Mouse (Mus musculus) forebrain, embryonic 12.5 days (tissue): ENCODE data around the gene Ice2. TPM values are rescaled to one million over a fixed set of nuclear protein-coding genes. Genes with fewer than 3 reads are reported as not detected.

Experiments used
- ATAC-seq: fragments of 200-750 bp; cut with Nextera tagmentation; 2 replicates; pipeline ENCODE4 v1.8.0; 2017; ENCODE audit warnings: moderate TSS enrichment; ENCODE audit not compliant: low FRiP score
- H3K27ac ChIP-seq: fragments of 300-500 bp; sonication (generic); 2 replicates; pipeline ENCODE4 v1.5.1; 2016; ENCODE audit warnings: mild to moderate bottlenecking
- H3K27me3 ChIP-seq: fragments of 300-500 bp; sonication (generic); 2 replicates; pipeline ENCODE4 v1.6.1; 2016; ENCODE audit warnings: mild to moderate bottlenecking
- H3K36me3 ChIP-seq: fragments of 300-500 bp; sonication (generic); replicated peaks from 2 replicates; pipeline ENCODE4 v1.6.1; 2016; ENCODE audit warnings: mild to moderate bottlenecking
- H3K4me1 ChIP-seq: fragments of 300-500 bp; sonication (generic); 2 replicates; pipeline ENCODE4 v1.6.1; 2016
- H3K4me2 ChIP-seq: fragments of 300-500 bp; sonication (generic); 2 replicates; pipeline ENCODE4 v1.6.1; 2016; ENCODE audit warnings: mild to moderate bottlenecking, moderate library complexity
- H3K4me3 ChIP-seq: fragments of 300-500 bp; sonication (generic); replicated peaks from 2 replicates; pipeline ENCODE4 v1.5.1; 2016; ENCODE audit warnings: mild to moderate bottlenecking
- H3K9ac ChIP-seq: fragments of 300-500 bp; sonication (generic); 2 replicates; pipeline ENCODE4 v1.6.1; 2016; ENCODE audit warnings: mild to moderate bottlenecking
- H3K9me3 ChIP-seq: fragments of 300-500 bp; sonication (generic); 2 replicates; pipeline ENCODE4 v1.6.1; 2016
- WGBS: fragments of 180-500 bp; shearing (Covaris S2); methylation state at CpG from one replicate; pipeline ENCODE4 v1.1.7; 2016; 5-methylcytosine and 5-hydroxymethylcytosine counted together
- polyA plus RNA-seq: library from polyadenylated mRNA; unstranded; fragments of >200 nt; fragmentation: Nextera tagmentation; extraction: Ambion mirVana; gene quantifications from 2 replicates; pipeline ENCODE4 v1.2.1, GENCODE M21; 2016

Gene Ice2
- polyA plus RNA-seq, 1 experiment from 2014 or later, result 21.3 TPM

DNA sequence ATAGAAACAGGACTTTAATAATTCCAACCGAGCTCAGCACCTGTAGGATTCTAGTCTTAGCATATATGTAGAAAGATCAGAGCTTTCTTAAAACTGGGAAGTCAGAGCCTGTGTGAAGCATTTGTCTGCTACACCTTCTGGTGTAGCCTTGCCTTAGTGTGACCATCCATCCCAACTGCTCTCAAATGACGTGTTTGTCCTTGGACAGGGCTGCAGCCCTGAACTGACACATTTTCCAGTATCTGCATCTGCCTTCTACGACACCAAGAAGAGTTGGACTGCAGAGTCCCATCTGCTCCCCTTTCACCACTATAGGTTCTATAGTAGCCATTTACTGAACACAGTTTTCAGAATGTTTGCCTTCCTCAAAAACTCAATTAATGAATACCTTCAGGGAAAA, 32.8 kb downstream of the Ice2 start:
- no peak for ATAC-seq
- Histone ChIP-seq H3K4me1 (peaks cover 19% of the 10 kb centered on the region), H3K27ac (no peak overlapping the region), H3K4me2 (no peak overlapping the region), H3K9ac (no peak overlapping the region), H3K9me3 (no peaks in the 10 kb centered on the region), H3K4me3 (no peak overlapping the region), H3K27me3 (no peaks in the 10 kb centered on the region), H3K36me3 (peaks cover 25% of the 10 kb centered on the region)
- 90% methylated on average over 3 of the region's 3 CpGs for WGBS

DNA sequence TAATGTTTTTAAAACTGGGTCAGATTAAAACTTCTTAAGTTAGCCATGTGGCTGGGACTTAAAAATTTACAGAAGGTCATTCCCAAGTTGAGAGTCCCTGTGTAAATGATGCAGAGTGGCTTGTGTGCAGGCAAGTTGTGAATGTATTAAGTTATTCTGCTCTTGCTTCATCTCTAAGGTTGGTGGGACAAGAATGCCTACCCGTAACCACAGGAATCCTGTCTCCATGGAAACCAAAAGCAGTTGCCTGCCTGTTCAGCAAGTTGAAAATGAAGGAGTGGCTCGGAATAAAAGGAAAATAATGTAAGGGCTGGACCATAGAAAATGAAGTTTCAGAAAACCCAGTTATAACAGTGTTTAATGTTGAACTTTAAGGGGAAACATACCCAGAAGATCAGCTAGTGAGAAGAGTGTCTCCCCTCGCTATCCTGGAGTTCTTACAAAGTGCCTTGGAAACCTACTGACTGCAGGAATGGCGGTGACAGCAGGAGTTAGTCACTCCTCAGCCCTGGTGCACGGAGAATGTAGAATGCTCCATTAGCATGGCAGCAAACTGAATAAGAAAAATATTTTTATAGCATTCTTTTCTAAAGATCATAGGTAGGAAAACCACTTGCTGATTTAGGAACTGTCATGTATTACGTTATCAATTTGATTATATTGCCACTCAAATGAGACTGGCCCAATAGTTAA, 34.3 kb downstream of the Ice2 start:
- Histone ChIP-seq H3K27ac (peak overlapping the region; percentile 66), H3K4me1 (peaks cover 19% of the 10 kb centered on the region), H3K9ac (no peak overlapping the region), H3K4me3 (no peak overlapping the region), H3K9me3 (no peaks in the 10 kb centered on the region), H3K4me2 (no peak overlapping the region), H3K27me3 (no peaks in the 10 kb centered on the region), H3K36me3 (peaks cover 18% of the 10 kb centered on the region)
- ATAC-seq, result no peak
- WGBS, result 34% methylated on average over 6 of the region's 6 CpGs

GRCm38 (mm10) chr9:69435194-69435593, 37.5 kb downstream of the Ice2 start:
- Histone ChIP-seq H3K27ac (no peak overlapping the region), H3K9me3 (no peaks in the 10 kb centered on the region), H3K4me3 (no peak overlapping the region), H3K4me2 (no peak overlapping the region), H3K27me3 (no peaks in the 10 kb centered on the region), H3K36me3 (0 out of 2 replicates have a peak, but pooled peaks cover 5% of the 10 kb centered on the region), H3K4me1 (peaks cover 24% of the 10 kb centered on the region), H3K9ac (no peak overlapping the region)
- ATAC-seq, result no peak
- 85% methylated on average over 10 of the region's 10 CpGs for WGBS

- Histone ChIP-seq H3K36me3 (0 out of 2 replicates have a peak, but pooled peaks cover 2% of the 10 kb centered on the region), H3K27ac (no peak overlapping the region), H3K4me3 (no peak overlapping the region), H3K9me3 (no peaks in the 10 kb centered on the region), H3K27me3 (no peaks in the 10 kb centered on the region), H3K4me1 (peaks cover 29% of the 10 kb centered on the region), H3K4me2 (no peak overlapping the region), H3K9ac (no peak overlapping the region)
- ATAC-seq, result no peak
These were observed 38.0 kb downstream of the Ice2 start for GRCm38 (mm10) chr9:69435662-69436061.

GRCm38 (mm10) chr9:69439805-69440357, 42.2 kb downstream of the Ice2 start:
- WGBS, result 39% methylated on average over 7 of the region's 7 CpGs
- H3K27ac ChIP-seq, result no peak overlapping the region
- ATAC-seq, result no peak

DNA sequence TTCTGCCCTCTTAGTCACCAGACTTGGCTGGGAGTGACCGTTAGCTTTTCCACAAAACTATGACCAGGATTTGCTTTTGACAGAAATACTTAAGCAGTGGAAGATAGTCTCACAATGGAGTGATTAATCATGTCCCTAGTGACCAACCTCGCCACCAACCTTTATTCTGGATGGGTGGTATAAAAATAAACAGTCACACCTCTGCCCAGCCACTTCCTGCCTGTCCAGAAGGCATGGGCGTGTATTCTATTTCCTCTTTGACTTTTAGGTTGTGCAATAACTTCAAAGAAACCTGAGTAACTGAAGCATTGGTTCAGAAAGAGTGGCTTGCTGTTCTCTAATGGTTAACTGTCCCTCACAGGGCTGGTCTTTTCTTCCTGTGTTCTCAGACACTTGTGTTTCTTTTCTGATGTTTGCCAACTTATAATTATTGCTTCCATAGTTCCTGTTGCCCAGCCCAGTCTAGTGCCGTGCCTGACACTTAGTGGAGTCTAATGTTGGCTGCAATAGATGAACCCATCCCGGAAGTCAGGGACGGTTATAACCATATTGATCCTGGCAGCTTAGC, 44.8 kb downstream of the Ice2 start:
- Histone ChIP-seq H3K27ac (no peak overlapping the region), H3K9me3 (no peaks in the 10 kb centered on the region), H3K36me3 (no peaks in the 10 kb centered on the region), H3K27me3 (no peaks in the 10 kb centered on the region), H3K4me2 (no peak overlapping the region), H3K4me1 (peaks cover 13% of the 10 kb centered on the region; the same call in 1 of the 2 replicates), H3K4me3 (no peak overlapping the region), H3K9ac (no peak overlapping the region)
- ATAC-seq, result no peak
- 84% methylated on average over 6 of the region's 6 CpGs for WGBS

More at GRCm38 (mm10) chr9:69439805-69440357, 42.2 kb downstream of the Ice2 start:
- Histone ChIP-seq H3K27me3 (no peaks in the 10 kb centered on the region), H3K4me3 (no peak overlapping the region), H3K9ac (no peak overlapping the region), H3K4me1 (peaks cover 13% of the 10 kb centered on the region; the same call in 1 of the 2 replicates), H3K9me3 (no peaks in the 10 kb centered on the region), H3K36me3 (no peaks in the 10 kb centered on the region), H3K4me2 (no peak overlapping the region)

DNA sequence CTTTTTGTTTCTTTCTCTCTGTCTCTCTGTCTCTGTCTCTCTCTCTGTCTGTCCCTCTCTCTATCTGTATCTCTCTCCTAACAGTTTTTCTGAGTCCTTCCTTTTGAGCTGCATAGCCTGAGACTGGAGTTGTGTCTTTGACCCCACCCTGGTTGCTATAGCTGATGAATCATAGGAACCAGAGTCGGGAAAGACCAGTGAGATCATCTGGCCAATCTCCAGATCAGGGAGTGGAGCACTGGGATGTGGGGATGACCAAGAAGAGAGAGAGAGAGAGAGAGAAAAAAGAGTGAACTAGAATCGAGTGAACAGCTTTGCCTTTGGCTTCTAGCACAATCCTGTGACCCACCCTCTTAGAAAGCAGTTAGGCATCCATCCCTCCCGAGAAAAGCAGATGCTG, 45.5 kb downstream of the Ice2 start:
- Histone ChIP-seq H3K9me3 (no peaks in the 10 kb centered on the region), H3K4me1 (peaks cover 13% of the 10 kb centered on the region; the same call in 1 of the 2 replicates), H3K27me3 (no peaks in the 10 kb centered on the region), H3K27ac (no peak overlapping the region), H3K9ac (no peak overlapping the region), H3K4me2 (no peak overlapping the region), H3K4me3 (no peak overlapping the region), H3K36me3 (no peaks in the 10 kb centered on the region)
- ATAC-seq, result no peak
- 76% methylated on average over 3 of the region's 3 CpGs for WGBS

DNA sequence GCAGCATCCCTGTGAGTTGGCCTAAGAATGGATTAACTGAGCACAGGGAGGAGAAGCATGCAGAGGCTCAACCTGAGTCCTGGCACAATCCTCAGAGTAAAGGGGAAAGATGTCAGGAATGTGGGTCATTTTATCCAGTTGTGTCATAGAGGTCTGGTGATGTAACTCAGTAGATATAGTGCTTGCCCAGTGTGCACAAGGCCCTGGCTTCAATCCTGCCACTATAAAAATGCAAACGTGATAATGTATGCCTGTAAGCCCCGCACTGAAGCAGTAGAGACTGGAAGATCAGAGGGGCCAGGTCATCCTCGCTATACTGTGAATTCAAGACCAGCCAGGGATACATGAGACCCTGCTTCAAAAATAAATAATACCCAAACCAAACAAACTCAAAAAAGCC, 51.1 kb downstream of the Ice2 start:
- H3K9ac ChIP-seq, result no peak overlapping the region
- H3K4me2 ChIP-seq, result no peak overlapping the region
- H3K36me3 ChIP-seq, result no peaks in the 10 kb centered on the region
- no peak for ATAC-seq
- no peak overlapping the region for H3K27ac ChIP-seq
- H3K4me3 ChIP-seq, result no peak overlapping the region
- WGBS, result 68% methylated on average over 3 of the region's 3 CpGs
- H3K27me3 ChIP-seq, result peaks cover 14% of the 10 kb centered on the region
- H3K9me3 ChIP-seq, result no peaks in the 10 kb centered on the region
- peaks cover 9% of the 10 kb centered on the region for H3K4me1 ChIP-seq

DNA sequence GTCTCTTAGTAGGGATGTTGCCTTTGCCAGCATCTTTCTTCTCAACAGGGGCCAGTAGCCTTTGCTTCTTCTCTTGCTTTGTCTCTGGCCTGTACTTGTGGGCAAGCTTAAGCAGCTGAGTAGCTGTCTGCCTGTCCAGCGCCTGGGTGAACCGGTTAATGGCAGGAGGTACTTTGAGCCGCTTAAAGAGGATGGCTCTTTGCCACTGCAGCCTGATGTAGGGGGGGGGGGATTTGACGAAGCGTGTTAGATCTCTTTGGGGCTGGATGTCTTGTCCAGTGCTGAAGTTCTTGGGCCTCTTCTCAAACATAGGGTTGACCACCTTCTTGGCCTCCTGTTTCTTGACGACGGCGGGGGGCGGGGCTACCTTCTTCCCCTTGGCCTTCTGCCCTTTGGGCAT, 52.9 kb downstream of the Ice2 start:
- Histone ChIP-seq H3K27ac (no peak overlapping the region), H3K36me3 (no peaks in the 10 kb centered on the region), H3K4me2 (no peak overlapping the region), H3K27me3 (peaks cover 31% of the 10 kb centered on the region), H3K4me3 (no peak overlapping the region), H3K9ac (no peak overlapping the region), H3K4me1 (peaks cover 15% of the 10 kb centered on the region), H3K9me3 (no peaks in the 10 kb centered on the region)
- 87% methylated on average over 9 of the region's 9 CpGs for WGBS
- no peak for ATAC-seq

DNA sequence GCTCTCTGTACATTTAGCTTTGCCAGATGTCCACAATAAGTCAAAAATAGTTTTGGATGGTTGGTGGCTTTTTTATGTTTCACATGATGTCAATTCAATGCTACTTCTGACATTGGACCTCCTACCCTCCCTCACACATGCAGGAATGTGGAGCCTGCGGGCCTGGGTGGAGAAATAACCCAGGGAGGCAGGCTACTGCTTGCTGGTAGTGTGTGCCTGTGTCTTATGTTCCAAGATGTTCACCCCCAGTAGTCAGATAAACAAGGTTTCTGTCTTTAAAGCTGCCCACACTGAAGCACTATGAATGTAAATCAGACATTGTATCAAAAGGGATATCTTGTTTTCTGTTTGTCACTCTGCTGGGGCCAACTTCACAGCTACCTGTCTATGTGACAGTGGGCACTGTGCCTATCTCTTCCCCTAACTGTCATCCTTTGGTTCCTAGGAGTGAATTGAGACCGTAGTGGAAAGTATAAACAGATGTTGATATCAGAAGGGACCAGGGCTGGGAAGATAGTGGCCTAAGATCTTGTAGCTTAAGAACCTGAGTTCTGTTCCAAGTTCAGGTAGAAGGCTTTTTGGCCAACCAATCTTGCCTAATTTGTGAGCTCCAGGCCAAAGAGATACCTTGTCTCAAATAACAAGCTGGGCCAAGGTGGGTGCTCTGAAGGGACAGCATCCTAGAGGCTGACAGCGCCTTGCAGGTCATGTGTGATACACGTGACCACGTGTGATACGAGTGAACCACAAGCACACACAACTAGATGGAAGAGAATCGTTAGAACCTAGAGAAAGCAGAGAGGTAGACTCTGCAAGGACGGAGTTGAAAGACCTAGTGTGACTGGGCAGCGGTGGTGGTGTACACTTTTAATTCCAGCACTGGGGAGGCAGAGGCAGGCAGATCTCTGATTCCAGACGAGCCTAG, 54.4 kb downstream of the Ice2 start:
- Histone ChIP-seq H3K36me3 (no peaks in the 10 kb centered on the region), H3K4me1 (peaks cover 15% of the 10 kb centered on the region), H3K27ac (no peak overlapping the region), H3K4me2 (no peak overlapping the region), H3K4me3 (no peak overlapping the region), H3K27me3 (peaks cover 35% of the 10 kb centered on the region), H3K9ac (no peak overlapping the region), H3K9me3 (no peaks in the 10 kb centered on the region)
- 89% methylated on average over 10 of the region's 10 CpGs for WGBS
- ATAC-seq, result no peak

- WGBS, result 10% methylated on average over 37 of the region's 37 CpGs
- Histone ChIP-seq H3K9me3 (no peaks in the 10 kb centered on the region), H3K27me3 (peaks cover 35% of the 10 kb centered on the region), H3K4me2 (peak within 1 kb of the TSS; percentile 80), H3K27ac (peak within 1 kb of the TSS; percentile 50), H3K36me3 (no peaks in the 10 kb centered on the region), H3K4me1 (peaks cover 24% of the 10 kb centered on the region), H3K9ac (peak within 1 kb of the TSS; percentile 61), H3K4me3 (peak within 1 kb of the TSS; percentile 45)
- ATAC-seq, result peak; percentile 88
These were observed 55.6 kb downstream of the Ice2 start, which contains the start of gene Anxa2 for GRCm38 (mm10) chr9:69453066-69453900. Gene Anxa2, plus strand, starts transcription at chr9:69453620.
